Mouse (Mus musculus) thymus, postnatal 0 days (tissue): ENCODE data around the gene AU022751. TPM values are rescaled to one million over a fixed set of nuclear protein-coding genes. Genes with fewer than 3 reads are reported as not detected.
"Not testable (repeated sequence)": the region's sequence is repeated elsewhere in the genome, so short reads cannot be mapped to it uniquely, and the experiment has no call there.

Experiments
- DNase-seq: peaks from one replicate; pipeline ENCODE4 v3.0.0-alpha.2; 2015; ENCODE audit warnings: low spot score
- microRNA-seq: library from miRNA; unstranded; fragments of <30 nt; microRNA quantifications from one replicate; pipeline ENCODE4, GENCODE M21; 2016; ENCODE audit warnings: borderline number of aligned reads
- polyA plus RNA-seq: library from polyadenylated mRNA; unstranded; fragments of >200 nt; fragmentation: Nextera tagmentation; extraction: Ambion mirVana; gene quantifications from 2 replicates; pipeline ENCODE4 v1.2.1, GENCODE M21; 2015

AU022751 gene
- polyA plus RNA-seq, result not detected in 2 replicates

- DNase-seq, result no peak
Measured at GRCm38 (mm10) chrX:6082954-6083680, at the start of gene AU022751. AU022751 (minus strand) TSS chrX:6083419.

GRCm38 (mm10) chrX:6091996-6092757 lies 9.0 kb upstream of the AU022751 start:
- no peak for DNase-seq

- no peak for DNase-seq
Measured at GRCm38 (mm10) chrX:6091547-6091946, 8.3 kb upstream of the AU022751 start.

- no peak for DNase-seq
Measured at GRCm38 (mm10) chrX:6061563-6061962, 21.7 kb downstream of the AU022751 start.

DNA sequence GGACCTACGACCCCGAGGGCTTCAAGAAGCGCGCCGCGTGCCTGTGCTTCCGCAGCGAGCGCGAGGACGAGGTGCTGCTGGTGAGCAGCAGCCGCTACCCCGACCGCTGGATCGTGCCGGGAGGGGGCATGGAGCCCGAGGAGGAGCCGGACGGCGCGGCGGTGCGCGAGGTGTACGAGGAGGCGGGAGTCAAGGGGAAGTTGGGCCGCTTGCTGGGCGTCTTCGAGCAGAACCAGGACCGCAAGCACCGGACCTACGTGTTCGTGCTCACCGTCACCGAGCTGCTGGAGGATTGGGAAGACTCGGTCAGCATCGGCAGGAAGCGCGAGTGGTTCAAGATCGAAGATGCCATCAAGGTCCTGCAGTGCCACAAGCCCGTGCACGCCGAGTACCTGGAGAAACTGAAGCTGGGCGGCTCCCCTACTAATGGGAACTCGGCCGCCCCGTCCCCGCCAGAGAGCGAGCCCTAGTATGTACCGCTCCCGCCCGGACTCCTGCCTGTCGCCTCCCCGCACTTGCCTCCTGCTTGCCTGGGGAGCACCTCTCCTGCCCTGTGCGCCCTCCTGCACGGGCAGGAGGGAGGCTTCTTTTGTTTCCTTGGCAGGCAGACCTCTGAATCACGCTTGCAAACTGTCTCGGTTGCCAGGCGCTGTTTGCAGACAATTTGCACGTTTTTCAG lies 35.1 kb downstream of the AU022751 start:
- DNase-seq, result not testable (repeated sequence)

DNA sequence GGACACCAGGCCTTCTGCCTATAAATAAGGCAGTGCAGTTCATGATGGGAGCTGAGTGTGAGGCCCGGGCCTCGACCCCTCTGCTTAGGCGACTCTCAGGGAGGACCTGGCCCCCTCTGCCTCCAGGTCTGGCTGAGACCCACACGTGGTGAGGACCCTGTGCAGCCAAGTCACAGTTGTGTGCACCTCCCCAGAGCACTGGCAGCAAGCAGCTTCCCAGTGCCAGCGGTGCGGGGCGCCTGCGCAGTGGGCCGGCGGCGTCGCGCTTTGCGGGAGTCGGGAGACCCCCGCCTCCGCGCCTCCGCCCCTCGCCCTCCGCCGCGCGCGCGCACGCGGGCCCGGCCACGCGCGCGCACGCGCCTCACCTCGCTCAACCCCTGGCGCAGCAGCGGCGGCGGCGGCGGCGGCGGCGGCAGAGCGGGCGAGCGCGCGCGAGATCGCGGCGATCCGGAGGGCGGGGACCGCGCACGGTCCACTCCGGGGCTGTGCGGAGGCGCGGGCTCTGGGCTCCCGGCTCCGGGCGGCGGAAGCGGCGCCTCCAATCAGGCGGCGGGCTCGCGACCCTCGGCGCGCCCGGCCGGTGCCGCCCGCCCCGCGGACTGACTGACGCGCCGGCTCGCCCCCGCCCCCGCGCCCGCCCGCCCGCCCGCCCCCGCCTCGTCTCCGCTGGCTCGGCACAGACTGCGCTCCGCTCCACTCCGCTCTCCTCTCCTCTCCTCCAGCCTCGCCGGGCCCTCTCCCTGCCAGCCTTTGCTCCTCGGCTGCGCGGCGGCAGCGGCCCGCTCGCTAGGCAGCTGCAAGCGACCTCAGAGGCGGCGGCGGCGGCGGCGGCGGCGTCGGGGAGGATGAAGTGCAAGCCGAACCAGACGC lies 35.9 kb downstream of the AU022751 start, which contains the start of gene Nudt11:
Gene Nudt11, plus strand, starts transcription at position 388 of the 870 bp plus-strand sequence.
- not testable (repeated sequence) for DNase-seq

Small RNA genes within 50 kb of the gene (microRNA-seq; reads per million reads assigned to microRNA genes)
- not detected for gene Gm27360

Other genes with a start within 250 kb of the AU022751 start
- gene Nudt11, start 36.0 kb downstream of the AU022751 start, polyA plus RNA-seq, result 1.0 and 1.1 TPM in 2 replicates
- gene Nudt10, start 89.6 kb upstream of the AU022751 start, polyA plus RNA-seq, result 0.86 and 1.3 TPM in 2 replicates
- gene Bmp15, start 237.3 kb upstream of the AU022751 start, polyA plus RNA-seq, result not detected in 2 replicates